Mouse (Mus musculus) limb, embryonic 11.5 days (tissue): ENCODE data around the gene Ston2. TPM values are rescaled to one million over a fixed set of nuclear protein-coding genes. Genes with fewer than 3 reads are reported as not detected.

Experiments used
- ATAC-seq: fragments of 200-750 bp; cut with Nextera tagmentation; 2 replicates; pipeline ENCODE4 v1.8.0; 2017; ENCODE audit warnings: low read depth; ENCODE audit not compliant: insufficient number of reproducible peaks, low FRiP score, low TSS enrichment
- DNase-seq: peaks from one replicate; pipeline ENCODE4 v3.0.0-alpha.2; 2015; ENCODE audit warnings: low spot score
- H3K27ac ChIP-seq: fragments of 300-500 bp; sonication (generic); replicated peaks from 2 replicates; pipeline ENCODE4 v1.5.1; 2014; ENCODE audit warnings: low read depth, mild to moderate bottlenecking, low read length
- H3K27me3 ChIP-seq: fragments of 300-500 bp; sonication (generic); 2 replicates; pipeline ENCODE4 v1.6.1; 2014; ENCODE audit warnings: mild to moderate bottlenecking, low read length, mixed read lengths; ENCODE audit not compliant: control insufficient read depth, insufficient read depth
- H3K36me3 ChIP-seq: fragments of 300-500 bp; sonication (generic); 2 replicates; pipeline ENCODE4 v1.6.1; 2014; ENCODE audit warnings: mild to moderate bottlenecking, low read length, moderate library complexity, mixed read lengths; ENCODE audit not compliant: control insufficient read depth, insufficient read depth
- H3K4me1 ChIP-seq: fragments of 300-500 bp; sonication (generic); 2 replicates; pipeline ENCODE4 v1.6.1; 2014; ENCODE audit warnings: low read length, mixed read lengths; ENCODE audit not compliant: control insufficient read depth, insufficient read depth
- H3K4me2 ChIP-seq: fragments of 300-500 bp; sonication (generic); 2 replicates; pipeline ENCODE4 v1.6.1; 2014; ENCODE audit warnings: low read depth, mild to moderate bottlenecking, moderate library complexity; ENCODE audit not compliant: severe bottlenecking
- H3K4me3 ChIP-seq: fragments of 300-500 bp; sonication (generic); 2 replicates; pipeline ENCODE4 v1.5.1; 2014; ENCODE audit warnings: low read depth, low read length
- H3K9ac ChIP-seq: fragments of 300-500 bp; sonication (generic); 2 replicates; pipeline ENCODE4 v1.6.1; 2014; ENCODE audit warnings: mild to moderate bottlenecking, low read length
- H3K9me3 ChIP-seq: fragments of 300-500 bp; sonication (generic); 2 replicates; pipeline ENCODE4 v1.6.1; 2016; ENCODE audit warnings: low read length; ENCODE audit not compliant: control insufficient read depth
- WGBS: fragments of 180-500 bp; shearing (Covaris S2); extraction: QIAGEN DNeasy Blood & Tissue Kit; methylation state at CpG from one replicate; pipeline ENCODE4 v1.1.7; 2014; 5-methylcytosine and 5-hydroxymethylcytosine counted together
- polyA plus RNA-seq: library from polyadenylated mRNA; unstranded; fragments of >200 nt; fragmentation: Nextera tagmentation; extraction: Ambion mirVana; gene quantifications from 2 replicates; pipeline ENCODE4 v1.2.1, GENCODE M21; 2014

Ston2 gene
- polyA plus RNA-seq, 1 experiment from 2014 or later: 6.3 TPM

DNA sequence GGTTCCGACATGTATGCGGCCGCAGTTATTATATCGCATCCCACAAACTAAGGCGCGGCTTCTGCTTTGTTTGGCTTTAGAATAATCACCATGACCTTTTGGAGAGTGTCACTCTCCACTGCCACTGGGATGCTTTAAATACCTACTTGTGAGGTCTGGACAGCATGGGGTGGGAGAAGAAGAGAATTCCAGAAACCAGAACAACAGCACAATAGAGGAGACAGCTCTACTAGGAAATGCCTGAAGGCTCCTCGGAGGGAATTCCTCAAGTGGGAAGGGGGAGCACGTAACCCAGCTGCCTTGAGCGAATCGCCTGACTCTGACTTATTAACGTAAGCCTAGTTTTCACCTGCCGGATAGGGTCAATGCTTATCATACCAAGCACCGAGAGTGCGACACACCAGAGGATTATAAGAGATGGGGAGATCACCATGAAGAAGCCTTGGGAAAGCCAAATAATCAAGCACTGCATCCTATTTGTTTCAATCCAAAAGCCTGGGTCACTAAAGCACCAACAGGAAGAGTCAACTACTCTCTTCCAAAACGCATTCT lies 104.6 kb downstream of the Ston2 start:
- no peak for DNase-seq
- H3K27ac ChIP-seq: no peak overlapping the region
- peaks cover 12% of the 10 kb centered on the region for H3K4me1 ChIP-seq

DNA sequence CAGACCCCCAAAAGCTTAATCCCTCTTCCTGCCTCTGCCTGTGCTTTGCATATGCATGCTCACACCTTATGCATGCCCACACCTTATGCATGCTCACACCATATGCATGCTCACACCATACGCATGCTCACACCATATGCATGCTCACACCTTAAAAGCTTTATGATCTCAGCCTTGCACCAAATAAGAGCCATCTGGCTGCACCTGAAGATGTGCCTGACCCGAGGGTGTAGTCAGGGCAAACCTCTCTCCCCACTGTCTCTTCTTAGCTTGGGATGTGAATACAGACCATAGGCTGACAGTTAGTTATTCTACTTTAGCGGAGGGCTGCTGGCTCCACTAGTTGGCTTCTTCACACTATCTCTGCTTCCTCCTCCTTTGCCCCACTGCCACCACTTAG lies 105.1 kb downstream of the Ston2 start:
- no peaks in the 10 kb centered on the region for H3K36me3 ChIP-seq
- no peaks in the 10 kb centered on the region for H3K27me3 ChIP-seq
- H3K27ac ChIP-seq: no peak overlapping the region
- 72% methylated on average over 3 of the region's 3 CpGs for WGBS
- H3K4me1 ChIP-seq: peaks cover 12% of the 10 kb centered on the region
- no peak overlapping the region for H3K4me2 ChIP-seq
- H3K9me3 ChIP-seq: no peaks in the 10 kb centered on the region
- DNase-seq (no peak), ATAC-seq (no peak)
- H3K4me3 ChIP-seq: no peak overlapping the region
- no peak overlapping the region for H3K9ac ChIP-seq

More for the DNA sequence above, 104.6 kb downstream of the Ston2 start:
- Histone ChIP-seq H3K4me3 (no peak overlapping the region), H3K9me3 (no peaks in the 10 kb centered on the region), H3K27me3 (no peaks in the 10 kb centered on the region), H3K36me3 (no peaks in the 10 kb centered on the region), H3K4me2 (peak overlapping the region; percentile 43; the same call in 1 of the 2 replicates), H3K9ac (no peak overlapping the region)
- 76% methylated on average over 15 of the region's 15 CpGs for WGBS
- ATAC-seq: no peak

DNA sequence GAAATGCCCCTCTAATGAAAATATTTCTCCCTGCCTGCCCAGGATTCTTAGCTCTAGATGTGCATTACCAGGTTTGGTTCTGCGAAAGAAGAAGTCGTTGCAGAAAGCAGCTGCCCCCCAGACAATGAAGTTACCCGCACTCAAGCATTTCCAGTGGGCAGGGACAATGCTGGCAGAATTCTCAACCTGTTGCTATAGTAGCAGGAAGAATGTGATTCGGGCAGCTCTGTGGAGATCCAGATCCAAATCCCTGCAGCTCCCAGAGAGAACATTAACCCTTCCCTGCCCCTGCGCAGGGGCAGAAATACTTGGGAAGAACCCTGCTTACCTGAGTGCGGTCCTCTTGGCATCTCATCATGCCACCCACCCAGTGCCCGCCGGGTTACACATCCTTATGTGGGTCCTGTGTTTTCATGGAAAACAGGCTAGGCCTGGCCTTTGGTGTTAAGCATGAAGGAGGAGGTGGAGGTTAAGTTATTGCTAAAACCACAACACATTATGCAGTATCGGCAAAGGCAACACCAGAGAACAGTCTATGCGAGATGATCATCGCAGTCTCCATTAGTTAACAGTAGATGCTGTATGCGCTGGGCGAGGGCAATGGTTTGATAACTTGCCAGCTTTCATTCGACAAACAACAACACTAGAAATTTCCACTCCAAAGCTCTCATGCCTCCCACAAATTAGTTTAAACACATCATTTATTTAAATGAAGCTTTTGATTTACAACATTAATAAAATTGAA lies 108.7 kb downstream of the Ston2 start:
- DNase-seq (no peak), ATAC-seq (no peak)
- H3K9me3 ChIP-seq: no peaks in the 10 kb centered on the region
- H3K9ac ChIP-seq: no peak overlapping the region
- no peaks in the 10 kb centered on the region for H3K36me3 ChIP-seq
- H3K27ac ChIP-seq: no peak overlapping the region
- H3K4me1 ChIP-seq: peaks cover 3% of the 10 kb centered on the region
- no peak overlapping the region for H3K4me2 ChIP-seq
- no peaks in the 10 kb centered on the region for H3K27me3 ChIP-seq
- H3K4me3 ChIP-seq: no peak overlapping the region
- WGBS: 77% methylated on average over 14 of the region's 14 CpGs

DNA sequence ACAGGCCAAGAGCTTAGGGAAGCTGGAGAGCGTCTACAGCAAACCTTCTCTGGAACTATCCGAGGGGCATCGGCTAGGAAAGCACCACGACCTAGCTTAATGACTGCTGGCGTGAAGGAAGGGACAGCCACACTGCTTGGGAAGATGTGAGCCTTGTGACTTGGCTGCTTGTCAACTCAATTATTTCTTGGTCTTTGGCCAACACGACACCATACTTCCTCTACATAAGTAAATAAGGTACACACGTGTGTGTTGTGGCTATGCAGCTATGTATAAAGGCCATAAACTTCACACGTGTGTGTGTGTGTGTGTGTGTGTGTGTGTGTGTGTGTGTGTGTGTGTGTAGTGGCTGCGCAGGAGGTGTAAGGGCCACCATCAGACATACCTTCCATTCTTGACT lies 112.2 kb downstream of the Ston2 start:
- Histone ChIP-seq H3K9me3 (no peaks in the 10 kb centered on the region), H3K27ac (no peak overlapping the region), H3K4me2 (no peak overlapping the region), H3K27me3 (no peaks in the 10 kb centered on the region), H3K4me3 (no peak overlapping the region), H3K36me3 (no peaks in the 10 kb centered on the region), H3K9ac (no peak overlapping the region), H3K4me1 (no peaks in the 10 kb centered on the region)
- no peak for DNase-seq
- no peak for ATAC-seq
- WGBS: 92% methylated on average over 9 of the region's 9 CpGs

DNA sequence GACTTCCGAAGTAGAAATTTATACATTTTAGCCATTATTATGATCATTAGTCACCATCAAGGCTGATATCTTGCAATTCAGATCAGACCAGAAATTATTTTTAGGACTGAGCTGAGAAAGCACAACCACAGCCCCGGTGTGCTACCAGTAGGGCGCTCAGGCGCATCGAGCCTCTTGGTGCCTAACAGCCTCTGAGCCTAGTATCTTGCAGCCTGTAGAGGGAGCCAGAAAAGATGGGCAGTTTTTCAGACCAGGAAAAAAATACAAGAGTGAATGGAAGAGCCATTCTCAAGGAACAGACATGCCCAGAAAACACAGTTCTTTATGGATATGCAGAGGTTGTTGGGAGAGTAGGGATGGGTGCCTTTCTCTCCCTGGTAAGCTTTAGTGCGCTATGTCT lies 115.0 kb downstream of the Ston2 start:
- DNase-seq (no peak), ATAC-seq (no peak)
- H3K4me1 ChIP-seq: no peaks in the 10 kb centered on the region
- no peak overlapping the region for H3K4me2 ChIP-seq
- H3K36me3 ChIP-seq: no peaks in the 10 kb centered on the region
- H3K4me3 ChIP-seq: no peak overlapping the region
- H3K27ac ChIP-seq: no peak overlapping the region
- 95% methylated on average over 6 of the region's 6 CpGs for WGBS
- H3K9me3 ChIP-seq: no peaks in the 10 kb centered on the region
- no peaks in the 10 kb centered on the region for H3K27me3 ChIP-seq
- no peak overlapping the region for H3K9ac ChIP-seq

DNA sequence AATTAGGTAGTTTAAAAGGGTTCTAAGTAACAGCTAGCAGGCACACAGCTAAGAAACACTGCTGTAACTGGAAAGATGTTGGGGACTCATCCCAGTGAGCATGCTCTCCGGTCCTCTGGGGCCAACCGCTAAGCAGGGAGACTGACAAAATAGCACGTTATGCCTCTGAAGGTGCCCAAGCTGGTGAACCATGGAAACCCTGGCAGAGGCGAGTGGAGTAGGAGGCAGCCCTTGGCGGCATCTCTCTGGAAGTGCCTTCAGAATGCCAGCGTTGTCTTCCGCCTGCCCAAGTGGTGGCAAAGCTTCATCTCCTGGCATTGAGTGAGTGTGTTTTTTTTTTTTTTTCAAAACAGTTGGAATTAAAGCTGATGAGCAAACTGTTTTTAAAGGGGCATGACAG lies 115.7 kb downstream of the Ston2 start:
- Histone ChIP-seq H3K4me2 (no peak overlapping the region), H3K27me3 (no peaks in the 10 kb centered on the region), H3K36me3 (no peaks in the 10 kb centered on the region), H3K27ac (no peak overlapping the region), H3K4me3 (no peak overlapping the region), H3K9ac (no peak overlapping the region), H3K4me1 (no peaks in the 10 kb centered on the region), H3K9me3 (no peaks in the 10 kb centered on the region)
- DNase-seq (no peak), ATAC-seq (no peak)
- 87% methylated on average over 7 of the region's 7 CpGs for WGBS

DNA sequence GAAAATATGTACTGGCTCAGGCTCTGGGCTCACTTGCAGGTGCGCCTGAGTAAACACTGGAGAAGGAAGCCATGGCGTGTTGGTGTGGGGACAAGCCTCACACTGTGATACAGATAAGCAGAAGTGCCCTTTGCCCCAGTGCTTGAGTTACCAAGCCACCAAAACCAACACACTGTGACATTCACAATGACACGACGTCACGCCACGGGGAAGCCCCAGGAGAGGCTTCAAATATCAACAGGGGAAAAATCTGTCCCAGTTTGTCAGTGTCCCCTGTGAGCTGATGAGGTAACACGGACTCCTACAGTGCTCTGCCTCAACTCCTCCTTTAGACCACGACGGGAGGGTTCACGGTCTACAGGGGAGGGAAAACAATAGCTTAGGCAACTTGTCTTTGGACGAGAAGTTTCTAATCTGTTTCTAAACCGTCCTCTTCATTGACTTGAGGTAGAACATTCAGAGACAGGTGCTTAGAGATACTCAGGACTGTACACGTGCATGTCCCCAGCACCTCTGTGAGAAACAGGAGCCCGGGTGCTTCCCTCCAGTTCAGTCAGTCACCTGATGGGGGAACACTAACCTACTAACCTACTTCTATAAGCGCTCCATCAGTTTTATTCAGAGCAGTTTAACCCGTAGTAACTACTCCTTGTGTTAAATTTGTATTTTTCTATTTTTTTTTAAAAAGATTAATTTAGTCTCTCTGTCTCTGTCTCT lies 119.5 kb downstream of the Ston2 start:
- no peaks in the 10 kb centered on the region for H3K4me1 ChIP-seq
- H3K27ac ChIP-seq: no peak overlapping the region

DNA sequence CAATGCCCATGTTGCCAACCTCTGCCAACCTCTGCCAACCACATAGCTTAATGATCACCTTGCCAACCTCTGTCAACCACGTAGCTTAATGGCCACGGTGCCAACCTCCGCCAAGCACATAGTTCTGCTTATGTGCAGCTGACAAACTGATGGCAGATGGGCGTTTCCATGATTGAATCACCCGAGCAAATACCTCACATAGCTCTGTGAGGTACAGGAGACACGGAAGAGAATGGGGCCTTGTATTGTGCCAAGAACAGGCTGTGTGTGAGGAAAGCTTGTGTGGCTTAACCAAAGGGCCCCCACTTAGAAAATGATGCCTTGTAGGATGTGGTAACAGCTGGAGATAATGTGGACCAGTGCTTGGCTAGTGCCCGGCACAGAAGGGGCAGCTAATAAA lies 120.4 kb downstream of the Ston2 start:
- 84% methylated on average over 7 of the region's 7 CpGs for WGBS
- DNase-seq (no peak), ATAC-seq (no peak)
- H3K36me3 ChIP-seq: no peaks in the 10 kb centered on the region
- H3K4me1 ChIP-seq: no peaks in the 10 kb centered on the region
- H3K4me2 ChIP-seq: no peak overlapping the region
- no peak overlapping the region for H3K9ac ChIP-seq
- H3K27ac ChIP-seq: no peak overlapping the region
- no peak overlapping the region for H3K4me3 ChIP-seq
- H3K9me3 ChIP-seq: no peaks in the 10 kb centered on the region
- no peaks in the 10 kb centered on the region for H3K27me3 ChIP-seq

More for the DNA sequence above, 119.5 kb downstream of the Ston2 start:
- WGBS: 82% methylated on average over 16 of the region's 16 CpGs
- Histone ChIP-seq H3K4me2 (no peak overlapping the region), H3K9me3 (no peaks in the 10 kb centered on the region), H3K9ac (no peak overlapping the region), H3K36me3 (no peaks in the 10 kb centered on the region), H3K27me3 (no peaks in the 10 kb centered on the region), H3K4me3 (no peak overlapping the region)
- DNase-seq (no peak), ATAC-seq (no peak)
